In the genomic region with DNA sequence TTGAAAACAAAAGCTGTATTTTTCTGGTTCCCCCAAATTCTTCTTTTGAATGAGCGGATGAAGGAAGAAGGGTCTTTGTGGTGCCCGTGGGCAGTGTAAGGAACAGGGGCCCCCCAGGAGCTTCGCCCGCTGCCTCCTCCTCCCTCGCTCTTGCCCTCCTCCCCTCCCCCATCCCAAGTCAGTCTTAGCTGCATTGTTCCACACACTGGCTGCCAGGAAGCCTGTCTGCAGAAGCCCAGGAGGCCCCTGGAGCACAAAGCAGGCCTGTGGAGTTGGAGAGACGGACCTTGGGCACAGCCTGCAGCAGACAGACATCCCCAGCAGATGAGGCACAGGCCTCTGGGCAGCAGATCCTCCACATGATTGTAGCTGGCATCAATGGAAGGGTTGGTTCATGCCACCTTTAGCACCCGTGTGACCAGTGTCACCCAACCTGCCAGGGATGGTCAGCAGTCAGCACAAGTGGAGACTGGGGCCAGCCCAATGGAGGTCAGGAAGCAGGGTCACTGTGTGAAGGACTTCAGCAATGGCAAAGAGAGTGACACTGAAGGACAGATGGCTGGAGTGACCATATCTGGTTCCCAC, we compare ENCODE assay signal across 12 mouse cellular contexts. TPM values are rescaled to one million over a fixed set of nuclear protein-coding genes. Genes with fewer than 3 reads are reported as not detected.
DNase-seq lines count a peak whose midpoint lies in the region; ATAC-seq lines count a peak whose summit lies in the region.
"Had no signal": no experiment of that assay in that cellular context is flagged by ENCODE, and none has a peak within 500 bp of the region (broad histone marks: within the 10 kb centered on the region; RNA-seq: fewer than 3 reads in every experiment).

No protein-coding gene starts in this region.

- WGBS in heart, embryonic 12.5 days = 60% methylated on average over 7 of the region's 7 CpGs
- WGBS in embryonic facial prominence, embryonic 10.5 days = 18% methylated on average over 7 of the region's 7 CpGs
- 12% methylated on average over 7 of the region's 7 CpGs for WGBS in hindbrain, embryonic 13.5 days
- WGBS in midbrain, embryonic 14.5 days = 8% methylated on average over 7 of the region's 7 CpGs

- H3K27ac ChIP-seq in heart, embryonic 12.5 days (ENCODE audit: poor library complexity, severe bottlenecking) = peak overlapping the region; percentile 29; the same call in 1 of the 2 replicates
- peak overlapping the region; percentile 89 for H3K27ac ChIP-seq in embryonic facial prominence, embryonic 10.5 days (replicated peaks)
- peak overlapping the region; percentile 77; the same call in 1 of the 2 replicates for H3K27ac ChIP-seq in hindbrain, embryonic 13.5 days
- H3K27ac ChIP-seq in midbrain, embryonic 14.5 days (replicated peaks; ENCODE audit: low read depth, low read length) = peak overlapping the region; percentile 37; the same call in 1 of the 2 replicates

- peaks cover 3% of the 10 kb centered on the region; the same call in 1 of the 2 replicates for H3K36me3 ChIP-seq in heart, embryonic 12.5 days
- peaks cover 30% of the 10 kb centered on the region for H3K36me3 ChIP-seq in embryonic facial prominence, embryonic 10.5 days (replicated peaks)
- H3K36me3 ChIP-seq in hindbrain, embryonic 13.5 days = no peaks in the 10 kb centered on the region
- no peaks in the 10 kb centered on the region for H3K36me3 ChIP-seq in midbrain, embryonic 14.5 days (ENCODE audit: control insufficient read depth, insufficient read depth, low read length)

- no peak for ATAC-seq in heart, embryonic 12.5 days (ENCODE audit: insufficient number of reproducible peaks, low FRiP score)
- peak; percentile 53; the same call in 1 of the 2 replicates for ATAC-seq in hindbrain, embryonic 13.5 days (ENCODE audit: low FRiP score)
- no peak for ATAC-seq in midbrain, embryonic 14.5 days (ENCODE audit: low FRiP score, low TSS enrichment)

- peaks cover 12% of the 10 kb centered on the region for H3K4me1 ChIP-seq in heart, embryonic 12.5 days (replicated peaks)
- H3K4me1 ChIP-seq in embryonic facial prominence, embryonic 10.5 days = peaks cover 54% of the 10 kb centered on the region
- peaks cover 30% of the 10 kb centered on the region for H3K4me1 ChIP-seq in hindbrain, embryonic 13.5 days (replicated peaks)
- peaks cover 10% of the 10 kb centered on the region for H3K4me1 ChIP-seq in midbrain, embryonic 14.5 days (ENCODE audit: control insufficient read depth, insufficient read depth, low read length)

- no peak for DNase-seq in heart, postnatal 14 days
- peak; percentile 58 for DNase-seq in embryonic facial prominence, embryonic 10.5 days (ENCODE audit: low spot score)
- DNase-seq in midbrain, embryonic 14.5 days = peak; percentile 60
- no peak for DNase-seq in frontal cortex, postnatal 36 days (ENCODE audit: low spot score in 2 of 2)
- DNase-seq in gastrocnemius, adult 8-10 months (ENCODE audit: low spot score in 2 of 2) = no peak
- DNase-seq: adrenal gland, adult 2 months; gastrocnemius, postnatal 14 days; kidney, postnatal 10 days; lung, adult 18-20 months had no signal

- H3K4me2 ChIP-seq in heart, embryonic 12.5 days = no peak overlapping the region
- no peak overlapping the region for H3K4me2 ChIP-seq in hindbrain, embryonic 13.5 days
- 0 out of 2 replicates have a peak overlapping the region, but pooled peaks have one; percentile 2 for H3K4me2 ChIP-seq in midbrain, embryonic 14.5 days (ENCODE audit: low read length)

- intact Hi-C loops in heart, postnatal 14 days (cut with DNase I) = no loop called here

- no peaks in the 10 kb centered on the region for H3K27me3 ChIP-seq in heart, embryonic 12.5 days (replicated peaks)
- H3K27me3 ChIP-seq in embryonic facial prominence, embryonic 10.5 days (replicated peaks; ENCODE audit: low read depth, poor library complexity, severe bottlenecking) = no peaks in the 10 kb centered on the region
- H3K27me3 ChIP-seq in hindbrain, embryonic 13.5 days = no peaks in the 10 kb centered on the region
- no peaks in the 10 kb centered on the region for H3K27me3 ChIP-seq in midbrain, embryonic 14.5 days (ENCODE audit: control insufficient read depth, insufficient read depth, low read length)

- no peak overlapping the region for H3K9ac ChIP-seq in heart, embryonic 12.5 days
- no peak overlapping the region for H3K9ac ChIP-seq in hindbrain, embryonic 13.5 days
- H3K9ac ChIP-seq in midbrain, embryonic 14.5 days (replicated peaks; ENCODE audit: low read length) = no peak overlapping the region

- no peak overlapping the region for H3K4me3 ChIP-seq in heart, embryonic 12.5 days
- H3K4me3 ChIP-seq in embryonic facial prominence, embryonic 10.5 days = peak overlapping the region; percentile 31; the same call in 1 of the 2 replicates
- H3K4me3 ChIP-seq in hindbrain, embryonic 13.5 days = no peak overlapping the region
- H3K4me3 ChIP-seq in midbrain, embryonic 14.5 days (replicated peaks; ENCODE audit: low read depth, low read length) = no peak overlapping the region

- no peaks in the 10 kb centered on the region; the same call in 1 of the 2 replicates for H3K9me3 ChIP-seq in heart, embryonic 12.5 days (replicated peaks)
- no peaks in the 10 kb centered on the region for H3K9me3 ChIP-seq in embryonic facial prominence, embryonic 10.5 days
- no peaks in the 10 kb centered on the region for H3K9me3 ChIP-seq in hindbrain, embryonic 13.5 days
- no peaks in the 10 kb centered on the region for H3K9me3 ChIP-seq in midbrain, embryonic 14.5 days (ENCODE audit: control insufficient read depth, low read length)

RNA-seq across cellular contexts. Expression of gene Megf6, which starts 27.9 kb away (rescaled TPM):
- 16.0 and 19.4 TPM in 2 replicates for polyA plus RNA-seq in heart, embryonic 12.5 days (2016; fragmentation: Nextera tagmentation; extraction: Ambion mirVana)
- 10 to 100 TPM; 18.2 to 20.6 TPM for total RNA-seq in heart, postnatal 14 days (2021)
- 37.9 and 38.7 TPM in 2 replicates for polyA plus RNA-seq in embryonic facial prominence, embryonic 10.5 days (2016; fragmentation: Nextera tagmentation; extraction: Ambion mirVana)
- 9.6 and 10.2 TPM in 2 replicates for polyA plus RNA-seq in hindbrain, embryonic 13.5 days (2015; fragmentation: Nextera tagmentation; extraction: Ambion mirVana)
- 6.9 and 8.4 TPM in 2 replicates for polyA plus RNA-seq in midbrain, embryonic 14.5 days (2014; fragmentation: Nextera tagmentation; extraction: Ambion mirVana)
- under 1 TPM; 0.21 to 0.67 (median 0.25) TPM for total RNA-seq in gastrocnemius, adult 8-10 months (2022)
- total RNA-seq: hematopoietic stem cell, adult 5-6 weeks had no signal

RNA-seq across cellular contexts. Expression of gene Tprgl, which starts 38.0 kb away (rescaled TPM):
- 128 and 135 TPM in 2 replicates for polyA plus RNA-seq in heart, embryonic 12.5 days (2016; fragmentation: Nextera tagmentation; extraction: Ambion mirVana)
- 100 to 1,000 TPM; 121 to 126 TPM for total RNA-seq in heart, postnatal 14 days (2021)
- 108 and 115 TPM in 2 replicates for polyA plus RNA-seq in embryonic facial prominence, embryonic 10.5 days (2016; fragmentation: Nextera tagmentation; extraction: Ambion mirVana)
- polyA plus RNA-seq in hindbrain, embryonic 13.5 days (2015; fragmentation: Nextera tagmentation; extraction: Ambion mirVana) = 160 and 169 TPM in 2 replicates
- 203 and 208 TPM in 2 replicates for polyA plus RNA-seq in midbrain, embryonic 14.5 days (2014; fragmentation: Nextera tagmentation; extraction: Ambion mirVana)
- total RNA-seq in gastrocnemius, adult 8-10 months (2022) = 100 to 1,000 TPM in 2 of 4 experiments, 10 to 100 TPM in 2; 97.3 to 122 (median 108) TPM

RNA-seq across cellular contexts. Expression of gene Wrap73, which starts 56.3 kb away (rescaled TPM):
- polyA plus RNA-seq in heart, embryonic 12.5 days (2016; fragmentation: Nextera tagmentation; extraction: Ambion mirVana) = 23.5 and 24.1 TPM in 2 replicates
- total RNA-seq in heart, postnatal 14 days (2021) = 10 to 100 TPM; 12.6 to 13.5 TPM
- 45.5 and 50.1 TPM in 2 replicates for polyA plus RNA-seq in embryonic facial prominence, embryonic 10.5 days (2016; fragmentation: Nextera tagmentation; extraction: Ambion mirVana)
- 46.0 and 47.3 TPM in 2 replicates for polyA plus RNA-seq in hindbrain, embryonic 13.5 days (2015; fragmentation: Nextera tagmentation; extraction: Ambion mirVana)
- 43.2 and 45.6 TPM in 2 replicates for polyA plus RNA-seq in midbrain, embryonic 14.5 days (2014; fragmentation: Nextera tagmentation; extraction: Ambion mirVana)
- total RNA-seq in gastrocnemius, adult 8-10 months (2022) = 10 to 100 TPM; 10.4 to 12.8 (median 11.4) TPM

RNA-seq across cellular contexts. Expression of gene Trp73, which starts 58.5 kb away (rescaled TPM):
- polyA plus RNA-seq in heart, embryonic 12.5 days (2016; fragmentation: Nextera tagmentation; extraction: Ambion mirVana) = 0.04 and 0.05 TPM in 2 replicates
- under 1 TPM; 0.05 to 0.07 TPM for total RNA-seq in heart, postnatal 14 days (2021)
- polyA plus RNA-seq in embryonic facial prominence, embryonic 10.5 days (2016; fragmentation: Nextera tagmentation; extraction: Ambion mirVana) = 0.59 and 0.97 TPM in 2 replicates
- polyA plus RNA-seq in hindbrain, embryonic 13.5 days (2015; fragmentation: Nextera tagmentation; extraction: Ambion mirVana) = 0.36 and 0.97 TPM in 2 replicates
- 0.20 and 0.59 TPM in 2 replicates for polyA plus RNA-seq in midbrain, embryonic 14.5 days (2014; fragmentation: Nextera tagmentation; extraction: Ambion mirVana)
- not detected for total RNA-seq in gastrocnemius, adult 8-10 months (2022)
- total RNA-seq: adrenal gland, adult 2 months; hematopoietic stem cell, adult 5-6 weeks had no signal

Comparison
In these comparisons a context has a peak if more than half of its experiments do, and no peak if none do; other contexts are left out.
1. H3K27ac ChIP-seq: peak in every context shown above with its lines; median percentile 89 in embryonic facial prominence, embryonic 10.5 days; 77 in hindbrain, embryonic 13.5 days; 37 in midbrain, embryonic 14.5 days; 29 in heart, embryonic 12.5 days.
2. DNase-seq: peak in embryonic facial prominence, embryonic 10.5 days (single experiment) and midbrain, embryonic 14.5 days (single experiment); none in heart, postnatal 14 days (0 of 2), frontal cortex, postnatal 36 days (0 of 2) and gastrocnemius, adult 8-10 months (0 of 2).